Mouse (Mus musculus): ENCODE results near the gene Ap2a2.
A peak's percentile ranks its signal among the peaks of the same experiment; 100 is the strongest.
"Not testable (repeated sequence)": the region's sequence is repeated elsewhere in the genome, so short reads cannot be mapped to it uniquely, and the experiment has no call there.

Ap2a2 gene

DNA sequence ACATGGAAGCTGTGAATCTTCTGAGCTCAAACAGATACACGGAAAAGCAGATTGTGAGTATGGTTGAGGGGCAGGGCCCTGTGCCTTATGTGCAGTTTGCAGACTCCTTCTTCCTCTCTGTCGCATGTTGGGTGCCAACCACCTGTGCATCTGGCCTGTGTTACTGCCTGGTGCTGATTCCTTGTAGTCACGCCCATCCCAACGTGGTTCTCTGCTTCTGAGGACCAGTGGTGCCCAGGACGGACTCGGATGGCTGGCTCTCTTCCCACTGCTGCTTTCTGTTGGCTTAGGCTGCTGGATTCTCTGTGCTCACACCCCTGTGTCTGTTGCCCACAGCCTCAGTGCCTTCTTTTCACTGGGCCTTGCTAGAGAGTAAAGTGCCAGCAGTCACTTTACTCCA lies 35.6 kb downstream of the Ap2a2 start:
- no peak for DNase-seq (ENCODE audit: low read depth)

DNA sequence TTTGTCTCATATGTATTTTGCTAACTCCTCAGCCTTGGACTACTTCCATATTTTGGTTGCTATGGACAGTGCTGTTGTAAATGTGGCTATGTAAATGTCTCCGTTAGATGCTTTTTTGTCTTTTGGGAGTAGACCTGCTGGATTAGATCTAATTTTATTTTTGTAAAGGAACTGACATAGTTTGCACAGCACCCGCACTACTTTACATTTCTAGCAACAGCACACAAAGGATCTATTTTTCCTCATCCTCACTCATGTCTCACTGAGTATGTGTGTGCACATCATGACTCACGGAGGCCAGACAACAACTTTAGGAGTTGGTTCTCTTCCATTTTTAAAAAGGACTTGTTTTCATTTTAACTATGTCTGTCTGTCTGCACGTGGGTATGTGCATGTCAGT lies 45.7 kb downstream of the Ap2a2 start:
- no peak for DNase-seq (ENCODE audit: low read depth)

DNA sequence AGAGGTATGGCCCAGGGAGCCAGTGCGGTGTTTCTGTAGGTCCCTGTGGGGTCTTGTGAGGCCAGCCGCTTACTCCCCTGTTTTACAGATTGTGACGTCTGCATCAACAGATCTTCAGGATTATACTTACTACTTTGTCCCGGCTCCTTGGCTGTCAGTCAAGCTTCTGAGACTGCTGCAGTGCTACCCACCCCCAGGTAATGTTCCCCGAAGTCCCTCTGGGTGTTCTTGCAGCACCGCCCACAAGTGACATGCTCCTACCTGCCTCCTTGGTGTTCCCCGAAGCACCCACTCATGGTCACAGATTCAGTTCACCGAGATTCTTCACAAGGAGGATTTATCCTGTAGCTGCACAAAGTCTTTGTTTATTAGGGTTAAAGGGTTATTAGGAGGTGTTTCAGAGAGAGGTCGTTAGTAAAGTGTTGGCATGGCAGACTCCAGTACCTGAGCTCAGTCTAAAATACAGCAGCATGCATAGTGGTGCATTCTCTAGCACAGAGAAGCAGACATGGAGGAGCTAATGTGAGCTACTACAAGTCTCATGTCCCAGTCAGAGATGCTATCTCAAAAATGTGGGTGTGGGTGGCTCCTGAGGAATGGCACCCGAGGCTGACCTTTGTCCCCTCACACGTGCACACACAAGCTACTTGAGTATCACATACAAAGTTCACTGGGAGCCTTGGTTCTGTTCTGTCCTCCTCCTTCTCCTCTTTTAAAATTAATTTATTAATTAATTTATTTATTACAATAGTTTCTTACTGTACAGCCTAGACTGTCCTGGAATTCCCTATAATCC lies 47.9 kb downstream of the Ap2a2 start:
- no peak for DNase-seq (ENCODE audit: low read depth)

DNA sequence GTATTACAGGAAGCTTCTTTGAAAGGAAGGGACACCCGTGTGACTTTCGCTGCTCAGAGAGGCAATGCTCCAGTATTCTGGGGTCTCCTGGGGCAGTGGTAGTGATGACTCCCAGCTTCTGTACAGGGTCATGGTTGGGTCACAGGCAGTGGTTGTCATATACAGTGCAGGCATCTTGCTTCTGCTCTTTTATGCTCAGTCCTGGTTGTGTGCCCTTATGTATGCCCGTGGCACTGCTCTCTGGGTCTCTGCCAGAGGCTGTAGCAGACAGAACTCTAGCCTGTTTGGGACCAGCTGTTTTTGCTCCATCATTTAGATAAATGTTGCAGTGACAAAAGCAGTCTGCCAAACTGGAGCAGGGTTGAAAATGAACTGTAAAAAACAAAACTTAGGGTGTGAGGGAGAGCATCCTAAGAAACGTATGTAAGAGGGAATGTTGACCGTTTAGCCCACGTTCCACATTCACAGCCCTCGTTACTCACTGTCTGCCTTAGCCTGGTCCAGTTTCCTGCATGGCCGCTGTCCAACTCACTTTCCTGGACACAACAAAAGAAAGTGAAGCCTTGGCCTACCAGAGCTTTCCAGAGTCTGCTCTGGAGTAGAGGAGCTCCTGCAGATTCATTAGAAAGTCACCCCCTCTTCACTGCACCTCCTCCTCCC lies 49.9 kb downstream of the Ap2a2 start:
- DNase-seq (ENCODE audit: low read depth) = no peak

DNA sequence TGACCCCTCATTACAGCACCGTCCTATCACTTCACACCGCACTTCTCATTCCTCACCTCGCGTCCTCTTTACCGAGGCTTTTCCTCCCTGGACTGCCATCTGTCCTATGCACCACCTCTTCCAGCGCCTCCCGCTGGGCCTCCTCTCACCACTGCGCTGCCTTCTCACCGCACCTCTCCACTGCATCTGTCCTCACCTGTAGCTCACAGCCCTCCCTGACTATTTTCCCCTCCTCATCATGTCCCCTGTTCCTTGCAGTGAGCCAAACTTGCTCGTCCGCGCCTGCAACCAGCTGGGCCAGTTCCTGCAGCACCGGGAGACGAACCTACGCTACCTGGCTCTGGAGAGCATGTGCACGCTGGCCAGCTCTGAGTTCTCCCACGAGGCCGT lies 50.4 kb downstream of the Ap2a2 start:
- DNase-seq (ENCODE audit: low read depth) = no peak

DNA sequence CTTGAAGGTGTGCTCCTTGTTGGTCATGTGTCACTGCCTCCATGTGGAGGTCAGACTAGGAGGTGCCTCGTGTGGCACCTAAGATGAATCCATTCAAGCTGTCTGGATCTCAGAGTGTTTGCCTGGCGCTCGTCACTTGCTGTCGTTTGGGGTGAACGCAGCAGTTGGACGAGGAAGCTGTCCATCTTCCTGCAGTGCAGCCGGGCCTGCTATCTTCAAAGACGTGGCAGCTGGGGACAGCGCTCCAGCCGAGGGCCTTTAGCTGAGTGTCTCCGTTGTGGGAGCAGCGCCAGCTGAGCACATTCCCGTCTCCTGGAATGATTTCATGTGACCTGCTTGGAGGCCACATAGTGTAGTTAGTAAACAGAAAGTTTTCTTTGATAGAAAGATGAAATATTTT lies 50.8 kb downstream of the Ap2a2 start:
- DNase-seq (ENCODE audit: low read depth) = no peak

DNA sequence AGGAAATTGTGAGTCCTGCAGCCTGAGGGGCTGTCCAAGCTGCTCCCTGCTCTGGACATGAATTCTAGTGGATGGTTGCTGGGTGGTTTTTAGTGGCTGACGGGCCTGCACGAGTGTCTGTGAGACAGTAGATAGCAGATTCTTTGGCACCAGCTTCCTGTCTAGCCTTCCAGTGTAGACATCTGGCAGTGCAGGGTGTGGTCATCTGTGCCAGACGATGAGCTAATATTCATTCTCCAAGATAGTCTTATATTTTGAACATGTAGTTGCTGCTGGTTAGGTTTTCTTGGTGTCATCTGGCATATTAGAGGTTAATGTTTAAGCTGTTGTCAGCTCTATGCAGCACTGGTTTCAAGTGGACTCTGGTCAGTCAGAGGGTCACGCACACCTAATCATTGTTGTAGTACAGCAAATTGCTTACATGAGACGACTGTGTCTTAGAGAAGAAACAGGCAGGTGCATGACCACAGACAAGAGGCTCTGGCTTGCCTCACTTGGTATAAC lies 52.4 kb downstream of the Ap2a2 start:
- no peak for DNase-seq (ENCODE audit: low read depth)

DNA sequence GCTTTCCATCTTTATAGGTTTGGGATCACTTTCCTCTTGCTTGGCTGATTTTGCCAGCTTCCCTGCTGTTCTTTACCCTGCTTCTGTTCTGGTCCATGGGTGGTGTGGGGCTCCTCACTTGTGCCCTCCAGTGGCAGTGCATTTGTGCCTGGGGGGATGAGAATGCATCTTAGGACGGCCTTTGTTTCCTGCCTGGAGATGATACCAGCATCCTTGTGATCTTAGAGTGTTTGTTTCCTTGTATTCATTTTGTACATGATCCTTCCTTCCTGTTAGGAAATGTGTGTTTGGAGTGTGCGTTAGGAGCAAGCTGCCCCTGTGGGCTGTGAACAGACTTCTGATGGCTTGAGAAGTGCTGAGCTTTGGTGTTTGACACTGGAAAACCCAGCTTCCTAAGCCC lies 62.2 kb downstream of the Ap2a2 start:
- no peak for DNase-seq (ENCODE audit: low read depth)

DNA sequence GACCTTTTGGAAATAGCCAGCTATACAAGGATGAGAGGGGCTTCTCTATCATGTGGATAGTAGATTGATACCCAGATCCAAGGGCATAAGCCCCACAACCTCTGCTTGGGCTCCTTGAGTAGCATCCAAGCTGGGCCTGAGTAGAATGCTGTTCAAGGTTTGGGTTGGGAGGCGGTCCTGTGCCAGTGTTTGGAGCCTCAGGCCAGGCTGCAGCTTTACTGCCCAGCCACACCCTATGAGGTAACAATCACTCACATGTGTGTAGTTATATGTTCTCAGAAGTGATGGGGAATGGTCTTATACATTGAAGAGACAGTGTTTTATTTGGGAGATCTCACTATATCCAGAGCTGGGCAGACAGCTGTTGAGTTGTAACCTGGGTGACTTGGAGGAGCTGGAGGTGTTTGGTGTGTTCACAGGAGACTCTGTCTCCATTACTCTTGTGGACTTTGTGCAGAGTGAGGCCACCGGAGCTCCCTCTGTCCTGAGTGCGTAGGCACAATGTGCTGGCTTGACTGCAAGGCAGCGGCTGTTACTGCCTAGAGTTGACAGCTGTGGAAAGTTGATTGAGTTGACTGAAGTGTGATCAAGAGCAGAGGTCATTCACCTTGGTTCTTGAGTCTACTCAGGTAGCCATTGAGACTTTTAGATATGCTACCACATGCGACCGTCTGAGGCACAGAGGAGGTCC lies 63.3 kb downstream of the Ap2a2 start:
- no peak for DNase-seq (ENCODE audit: low read depth)

DNA sequence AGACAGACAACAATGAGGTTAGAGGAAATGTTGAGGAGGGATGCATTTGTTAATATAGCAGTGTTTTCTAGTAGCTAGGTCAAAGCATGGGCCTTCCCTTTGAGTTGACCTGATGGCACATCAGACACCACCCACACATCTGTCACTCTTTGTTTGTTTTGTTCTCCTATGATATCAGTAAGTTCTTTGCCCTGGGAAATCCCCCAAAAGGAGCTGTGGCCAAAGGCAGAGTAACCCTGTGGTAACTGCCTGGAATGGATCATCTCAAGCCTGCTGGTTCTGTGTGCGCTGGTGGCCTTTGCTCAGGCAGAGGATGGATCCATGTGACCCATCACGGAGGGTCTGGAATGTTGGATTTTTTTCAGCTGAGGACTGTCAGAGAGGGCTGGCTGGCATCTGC lies 66.0 kb downstream of the Ap2a2 start:
- DNase-seq (ENCODE audit: low read depth) = no peak

DNA sequence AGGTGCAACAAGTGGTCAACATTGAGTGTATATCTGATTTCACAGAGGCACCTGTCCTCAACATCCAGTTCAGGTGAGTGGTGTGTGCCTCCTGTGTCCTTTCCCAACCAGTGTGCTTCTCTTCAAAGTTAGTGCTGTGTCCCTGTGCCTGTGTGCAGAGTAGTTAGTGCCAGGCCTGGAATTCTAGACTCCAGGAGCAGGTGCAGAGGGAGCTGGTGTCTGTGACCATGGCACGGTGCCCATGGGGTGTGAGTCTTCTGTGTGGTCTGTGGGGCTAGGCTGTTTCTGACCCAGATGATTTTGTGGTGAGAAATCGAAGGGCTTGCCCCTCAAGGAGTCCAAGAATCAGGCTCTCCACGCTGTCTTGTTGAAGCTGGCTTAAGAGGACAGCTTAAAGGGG lies 67.3 kb downstream of the Ap2a2 start:
- no peak for DNase-seq (ENCODE audit: low read depth)

DNA sequence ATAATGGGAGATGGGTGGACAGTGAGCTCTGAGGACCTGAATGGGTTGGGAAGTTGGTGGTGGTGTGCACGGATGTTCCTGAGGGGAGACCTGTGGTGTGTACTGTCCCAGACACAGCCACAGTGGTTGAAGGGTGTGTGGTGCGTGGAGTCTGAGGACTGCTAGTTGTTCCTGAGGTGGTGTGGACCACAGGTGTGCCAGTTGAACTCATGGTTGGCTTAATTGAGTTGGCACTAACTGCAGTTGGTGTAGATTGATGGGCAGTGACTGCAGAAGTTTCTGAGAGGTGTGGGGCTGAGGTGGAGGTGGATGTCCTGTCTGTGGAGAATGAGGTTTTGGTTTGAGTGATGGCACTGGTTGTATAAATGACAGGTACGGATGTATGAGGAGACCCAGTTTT lies 76.1 kb downstream of the Ap2a2 start:
- DNase-seq (ENCODE audit: low read depth) = not testable (repeated sequence)

DNA sequence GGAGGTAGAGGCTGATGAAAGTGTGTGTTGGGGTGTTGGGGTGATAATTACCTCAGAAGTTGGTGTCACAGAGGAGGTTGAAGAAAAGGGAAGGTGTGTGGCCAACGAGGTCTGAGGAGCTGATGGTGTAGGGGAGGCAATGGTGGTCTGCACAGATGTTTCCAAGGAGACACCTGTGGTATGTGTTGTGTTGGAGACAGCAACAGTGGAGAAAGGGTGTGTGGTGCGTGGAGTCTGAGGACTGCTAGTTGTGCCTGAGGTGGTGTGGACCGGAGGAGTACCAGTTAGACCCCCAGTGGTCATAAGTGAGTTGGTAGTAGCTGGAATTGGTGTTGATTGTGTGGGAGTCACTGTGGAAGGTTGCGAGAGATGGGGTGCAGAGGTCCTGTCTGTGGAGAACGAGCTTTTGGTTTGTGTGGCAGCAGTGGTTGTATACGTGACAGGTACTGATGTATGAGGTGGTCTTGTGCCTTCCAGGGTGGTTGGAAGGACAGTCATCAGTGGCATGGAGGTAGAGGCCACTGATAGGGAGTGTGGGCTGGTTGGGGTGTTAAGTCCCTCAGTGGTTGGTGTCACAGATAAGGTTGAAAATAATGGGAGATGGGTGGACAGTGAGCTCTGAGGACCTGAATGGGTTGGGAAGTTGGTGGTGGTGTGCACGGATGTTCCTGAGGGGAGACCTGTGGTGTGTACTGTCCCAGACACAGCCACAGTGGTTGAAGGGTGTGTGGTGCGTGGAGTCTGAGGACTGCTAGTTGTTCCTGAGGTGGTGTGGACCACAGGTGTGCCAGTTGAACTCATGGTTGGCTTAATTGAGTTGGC lies 76.8 kb downstream of the Ap2a2 start:
- DNase-seq (ENCODE audit: low read depth) = not testable (repeated sequence)

DNA sequence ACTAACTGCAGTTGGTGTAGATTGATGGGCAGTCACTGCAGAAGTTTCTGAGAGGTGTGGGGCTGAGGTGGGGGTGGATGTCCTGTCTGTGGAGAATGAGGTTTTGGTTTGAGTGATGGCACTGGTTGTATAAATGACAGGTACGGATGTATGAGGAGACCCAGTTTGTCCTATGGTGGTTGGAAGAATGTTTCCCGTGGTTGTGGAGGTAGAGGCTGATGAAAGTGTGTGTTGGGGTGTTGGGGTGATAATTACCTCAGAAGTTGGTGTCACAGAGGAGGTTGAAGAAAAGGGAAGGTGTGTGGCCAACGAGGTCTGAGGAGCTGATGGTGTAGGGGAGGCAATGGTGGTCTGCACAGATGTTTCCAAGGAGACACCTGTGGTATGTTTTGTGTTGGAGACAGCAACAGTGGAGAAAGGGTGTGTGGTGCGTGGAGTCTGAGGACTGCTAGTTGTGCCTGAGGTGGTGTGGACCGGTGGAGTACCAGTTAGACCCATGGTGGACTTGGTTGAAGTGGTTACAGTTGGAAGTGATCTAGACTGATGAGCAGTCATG lies 77.4 kb downstream of the Ap2a2 start:
- DNase-seq (ENCODE audit: low read depth) = not testable (repeated sequence)

DNA sequence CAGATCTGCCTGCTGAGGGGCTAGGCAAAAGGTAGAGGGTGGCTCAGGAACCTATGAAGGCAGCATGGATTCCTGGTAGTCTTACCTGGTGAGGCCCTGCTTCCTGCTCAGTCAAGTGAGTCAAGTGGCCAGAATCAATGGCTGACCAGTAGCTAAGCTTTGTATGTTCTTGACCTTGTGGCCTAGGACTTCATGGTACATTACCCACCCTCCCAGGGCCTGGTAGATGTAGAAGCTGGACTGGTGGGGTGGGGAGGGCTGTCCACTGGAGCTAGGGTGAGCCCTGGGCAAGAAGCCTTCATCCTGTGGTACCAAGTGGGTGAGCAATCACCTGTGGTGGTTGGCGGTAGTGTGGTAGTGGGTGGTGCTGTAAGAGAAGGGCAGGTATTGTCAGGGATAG lies 80.4 kb downstream of the Ap2a2 start:
- DNase-seq (ENCODE audit: low read depth) = no peak

DNA sequence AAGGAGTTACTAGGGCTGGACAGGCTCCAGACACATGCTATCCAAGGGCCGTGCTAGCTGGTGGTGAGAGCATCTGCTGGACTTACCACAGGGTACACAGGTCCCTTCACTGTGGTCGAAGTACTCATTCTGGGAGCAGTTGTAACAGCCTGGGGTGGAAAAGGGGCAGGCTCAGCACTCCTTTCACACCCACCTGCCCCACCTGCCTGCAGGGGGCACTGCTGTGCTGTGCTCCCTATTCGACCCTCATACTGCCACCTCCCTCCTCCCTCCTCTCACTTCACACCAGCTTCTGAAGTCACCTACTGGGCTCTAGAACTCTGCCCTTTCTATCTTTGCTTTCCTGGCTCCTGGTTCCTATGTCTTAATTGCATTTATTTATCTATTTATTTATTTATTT lies 81.2 kb downstream of the Ap2a2 start:
- peak; percentile 35 for DNase-seq (ENCODE audit: low read depth)

DNA sequence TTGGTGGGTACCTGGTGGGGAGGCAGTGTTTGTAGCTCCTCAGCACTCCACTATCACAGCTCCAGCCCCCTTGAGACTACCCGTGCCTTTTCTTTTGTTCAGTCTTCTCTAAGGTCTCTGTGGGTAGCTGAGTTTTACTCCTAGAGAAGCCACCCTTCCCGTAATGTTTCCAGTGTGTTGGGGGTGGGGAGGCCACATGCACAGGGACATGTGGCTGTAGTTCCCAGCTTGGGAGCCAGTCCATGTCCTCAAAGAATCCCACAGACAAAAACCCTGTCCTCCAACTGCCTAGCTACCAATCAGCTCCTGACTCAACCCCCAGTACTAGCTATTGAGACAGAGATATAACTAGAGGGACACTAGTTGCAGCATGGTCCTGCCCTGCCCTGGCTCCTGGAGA lies 85.1 kb downstream of the Ap2a2 start:
- DNase-seq (ENCODE audit: low read depth) = no peak

DNA sequence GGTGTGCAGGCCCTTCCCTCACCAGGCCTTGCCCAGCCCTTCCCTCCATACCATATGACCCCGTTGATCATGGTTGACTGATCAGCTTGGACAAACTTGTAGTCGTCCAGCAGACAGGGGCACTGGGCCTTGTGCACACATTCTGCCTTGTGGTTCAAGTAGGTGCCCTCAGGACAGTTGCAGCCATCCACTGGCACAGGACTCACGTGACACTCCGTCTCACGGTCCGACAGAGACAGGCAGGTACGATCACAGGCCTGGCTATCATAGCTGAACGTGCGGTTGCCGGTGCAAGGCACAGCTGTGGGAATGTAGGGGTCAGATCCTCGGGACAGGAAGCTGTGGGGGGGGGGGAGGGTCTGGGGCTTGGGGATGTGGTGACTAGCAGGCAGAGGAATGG lies 85.8 kb downstream of the Ap2a2 start:
- DNase-seq (ENCODE audit: low read depth) = no peak

DNA sequence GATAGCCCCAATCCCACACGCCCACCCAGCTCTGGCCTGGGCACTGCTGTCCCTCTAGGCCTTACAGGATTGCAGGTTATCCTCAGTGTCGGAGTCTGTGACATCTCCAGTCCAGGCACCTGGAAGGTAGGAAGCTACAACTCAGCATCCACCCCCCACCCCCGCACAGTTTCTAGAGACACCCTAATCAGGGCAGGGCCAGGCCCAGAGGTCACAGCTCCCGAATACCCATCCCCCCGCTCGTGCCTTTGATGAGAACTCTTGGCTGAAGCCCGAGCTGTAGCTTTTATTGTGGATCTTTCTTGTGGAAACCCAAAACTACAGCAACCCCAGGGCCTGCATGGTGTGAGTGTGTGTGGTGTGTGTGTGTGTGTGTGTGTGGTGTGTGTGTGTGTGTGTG lies 90.2 kb downstream of the Ap2a2 start:
- DNase-seq (ENCODE audit: low read depth) = no peak

DNA sequence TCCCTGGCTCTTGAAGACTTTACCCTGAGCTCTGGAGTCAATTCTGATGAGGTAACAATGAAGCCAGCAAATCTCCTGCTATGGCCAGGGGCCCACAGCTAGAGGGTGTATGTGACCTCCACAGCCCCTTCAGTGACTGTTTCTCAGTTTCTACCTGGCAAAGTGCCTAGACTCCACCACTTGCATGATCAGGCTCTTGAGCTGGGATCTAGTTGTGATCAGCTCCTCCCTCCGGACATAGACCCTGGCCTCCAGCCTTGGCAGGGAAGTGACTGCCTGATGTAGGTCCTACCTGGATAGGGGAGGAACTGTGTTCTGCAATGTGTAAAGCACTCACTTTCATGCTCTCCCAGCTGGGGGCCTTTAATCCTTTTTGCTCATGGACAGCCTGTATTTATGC lies 98.4 kb downstream of the Ap2a2 start:
- peak; percentile 8 for DNase-seq (ENCODE audit: low read depth)

DNA sequence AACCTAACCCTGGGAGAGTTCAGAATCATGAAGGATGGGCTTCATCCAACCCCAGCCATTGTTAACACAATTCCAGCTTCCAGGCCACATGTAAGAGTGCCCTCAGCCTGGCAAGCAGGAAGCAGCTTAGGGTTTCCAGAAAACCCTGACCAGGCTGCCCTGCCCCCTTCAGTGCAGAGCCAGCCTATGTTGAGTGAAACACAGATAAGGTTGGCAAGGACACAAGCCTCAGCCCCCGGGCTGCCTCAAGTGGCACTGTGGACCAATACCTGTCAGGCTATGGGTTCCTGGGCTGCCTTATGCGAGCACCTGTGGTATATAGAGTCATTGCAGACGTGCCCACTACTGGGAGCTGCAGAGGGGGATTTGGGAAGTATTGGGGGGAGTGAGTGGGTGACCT lies 99.5 kb downstream of the Ap2a2 start:
- no peak for DNase-seq (ENCODE audit: low read depth)

DNA sequence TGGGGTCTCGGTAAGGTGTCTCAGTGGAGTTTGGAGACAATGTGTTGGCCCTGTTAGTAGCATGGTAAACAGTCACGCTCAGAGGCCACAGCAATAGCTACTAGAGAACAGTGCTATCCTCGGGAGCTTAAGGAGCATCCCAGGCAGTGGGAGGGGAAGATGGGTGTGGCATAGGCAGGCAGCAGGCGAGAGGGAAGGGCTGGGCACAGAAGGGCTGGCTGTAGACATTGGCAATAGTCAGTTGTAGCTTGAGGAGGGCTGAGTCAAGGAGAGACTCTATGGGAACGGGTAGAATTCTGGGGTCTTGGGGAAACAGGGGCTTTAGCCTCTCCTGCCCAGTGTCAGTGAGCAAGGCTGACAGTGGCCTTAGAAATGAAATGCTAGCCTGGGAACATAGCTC lies 100.2 kb downstream of the Ap2a2 start:
- DNase-seq (ENCODE audit: low read depth) = no peak

Data from 416B (cell line).